Mouse (Mus musculus): ENCODE measurements around the gene Mepce.
"Not testable (repeated sequence)": the region's sequence is repeated elsewhere in the genome, so short reads cannot be mapped to it uniquely, and the experiment has no call there.

GRCm38 (mm10) chr5:137750212-137750611 lies 37.2 kb downstream of the Mepce start:
- not testable (repeated sequence) for TF ChIP-seq GATA1 (IDR thresholded peaks at IDR 0.05; ENCODE audit: borderline replicate concordance, low read length); FLI1 (IDR thresholded peaks at IDR 0.05; ENCODE audit: low read length)

All from megakaryocyte, embryonic 14.5 days (primary cell).